Mouse (Mus musculus) spleen, postnatal 36 days (tissue): Measurements from ENCODE around the gene Tnfsf13.

Source experiments
- DNase-seq, 2 experiments: peaks; one replicate each; pipeline ENCODE4 v3.0.0; 2022; ENCODE audit warnings: low spot score in 2 of 2, mixed read lengths in 1 of 2

Gene Tnfsf13

DNA sequence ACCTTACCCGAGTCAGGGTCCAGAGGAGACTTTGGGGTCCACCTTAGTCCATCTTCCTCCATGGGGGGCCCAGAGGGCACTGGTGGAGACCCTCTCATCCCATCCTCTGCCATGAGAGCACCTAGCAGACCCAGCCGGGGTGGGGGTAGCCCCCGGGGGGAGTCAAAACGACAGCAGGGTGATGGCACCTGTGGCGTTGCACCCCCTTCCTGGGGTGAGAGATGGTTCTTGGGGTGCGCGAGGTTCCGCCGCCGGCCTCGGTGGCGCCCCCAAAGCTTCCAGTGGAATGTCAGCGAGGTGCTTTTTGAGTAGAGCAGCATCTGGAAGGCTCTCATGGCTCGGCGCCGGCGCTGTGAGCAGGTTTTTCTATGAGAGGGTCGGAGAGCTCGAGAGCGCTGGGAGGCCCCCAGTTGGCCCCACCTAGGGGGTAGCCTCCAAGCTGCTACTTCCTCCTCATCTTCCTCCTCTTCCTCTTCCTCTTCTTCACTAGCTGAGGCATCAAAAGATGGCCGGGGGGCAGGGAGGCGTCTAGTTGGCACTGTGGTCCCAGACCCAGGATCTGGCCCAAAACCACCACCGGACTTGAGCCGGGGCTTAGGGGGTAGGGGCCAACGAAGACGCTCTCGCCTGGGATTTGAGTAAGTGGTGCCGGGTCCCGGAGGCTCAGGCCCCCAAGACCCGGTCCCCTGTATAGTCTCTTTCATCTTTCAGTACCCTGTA, 5.3 kb downstream of the Tnfsf13 start:
- no peak for DNase-seq

DNA sequence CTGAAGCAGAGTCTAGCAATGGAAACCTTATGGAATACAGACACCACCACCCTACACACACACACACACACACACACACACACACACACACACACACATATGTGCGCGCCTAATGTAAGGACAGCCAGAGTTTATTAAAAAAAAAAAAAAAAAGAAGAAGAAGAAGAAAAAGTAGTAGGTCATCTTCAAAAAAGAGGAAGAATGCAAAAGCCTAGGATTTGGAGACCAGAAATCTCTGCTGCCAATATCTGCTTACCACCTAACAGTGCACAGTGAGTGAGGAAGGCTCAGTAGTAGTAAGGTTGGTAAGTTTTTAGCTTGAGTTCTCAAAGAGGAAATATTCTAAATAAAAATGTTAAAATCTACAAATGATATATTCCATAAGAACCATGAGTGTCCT, 6.4 kb downstream of the Tnfsf13 start:
- DNase-seq = no peak

DNA sequence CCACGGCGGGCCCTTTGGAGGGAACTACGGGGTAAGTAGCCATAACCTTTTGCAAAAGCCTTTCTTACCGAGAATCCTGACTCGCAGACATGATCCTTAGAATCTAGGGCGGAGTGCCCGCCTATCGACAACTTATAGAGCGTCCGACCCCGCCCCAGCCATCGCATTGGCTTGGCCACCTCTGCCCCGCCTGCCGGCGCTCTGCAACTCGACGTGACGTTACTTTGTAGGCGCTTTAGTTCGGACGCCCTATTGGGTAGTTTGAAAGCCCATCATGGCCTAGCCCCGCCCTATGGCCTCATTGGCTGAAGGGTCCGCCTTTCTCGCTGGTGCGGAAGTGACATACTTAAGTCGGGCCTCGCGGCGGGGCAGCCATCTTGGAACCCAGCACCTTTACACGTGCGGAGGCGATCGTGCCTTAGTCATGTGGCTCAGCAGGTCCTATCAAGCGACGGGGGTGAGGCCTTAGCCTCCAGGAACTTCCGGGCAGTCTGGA, 13.3 kb downstream of the Tnfsf13 start, which contains the start of gene Eif4a1:
Eif4a1 (minus strand) TSS at position 213 of the 496 bp plus-strand sequence.
- peak; percentile 100 for DNase-seq

GRCm38 (mm10) chr11:69671726-69672124, 13.9 kb downstream of the Tnfsf13 start:
- no peak for DNase-seq

GRCm38 (mm10) chr11:69670786-69671725, 14.5 kb downstream of the Tnfsf13 start:
- peak; percentile 93 to 94 for DNase-seq

- DNase-seq = no peak
Observed at GRCm38 (mm10) chr11:69666665-69667005, 18.9 kb downstream of the Tnfsf13 start.

GRCm38 (mm10) chr11:69665961-69666664, 19.5 kb downstream of the Tnfsf13 start, which contains the start of gene Cd68:
Cd68 (minus strand) TSS chr11:69666153.
- peak; percentile 73 to 80 for DNase-seq

- DNase-seq = no peak
Observed at GRCm38 (mm10) chr11:69665457-69665960, 20.1 kb downstream of the Tnfsf13 start.

GRCm38 (mm10) chr11:69664841-69665240, 20.7 kb downstream of the Tnfsf13 start:
- no peak for DNase-seq

GRCm38 (mm10) chr11:69663795-69664194, 21.8 kb downstream of the Tnfsf13 start:
- DNase-seq = no peak

DNA sequence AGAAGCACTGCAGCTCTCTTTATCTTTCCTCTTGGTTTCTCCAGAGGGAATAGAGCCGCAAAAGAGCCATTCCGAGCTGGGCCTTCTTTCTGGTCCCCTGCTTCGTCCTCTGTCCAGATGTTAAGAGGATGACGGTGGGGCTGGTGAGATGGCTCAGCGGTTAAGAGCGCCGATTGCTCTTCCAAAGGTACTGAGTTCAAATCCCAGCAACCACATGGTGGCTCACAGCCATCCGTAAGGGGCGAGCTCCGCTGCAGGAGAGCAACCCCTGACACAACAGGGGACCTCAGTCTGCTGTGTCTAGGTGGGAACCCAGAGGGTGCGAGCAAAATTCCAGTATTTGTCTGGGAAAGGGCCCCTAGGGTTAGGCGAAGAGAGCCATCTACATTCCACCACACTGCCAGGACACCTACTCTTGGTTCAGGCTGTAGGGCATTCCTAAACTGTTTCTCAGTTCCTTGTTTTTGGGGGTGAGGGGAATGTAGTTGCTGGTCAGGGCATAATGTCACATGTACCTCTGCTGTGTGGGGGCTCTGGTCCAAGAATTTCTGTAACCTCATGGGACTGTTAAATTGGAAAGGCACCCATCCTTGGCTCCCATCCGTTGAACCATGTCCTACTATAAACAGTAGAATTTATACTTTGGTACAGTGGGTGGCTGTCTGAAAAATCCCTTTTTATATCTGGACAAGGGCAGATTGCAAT, 22.5 kb downstream of the Tnfsf13 start:
- DNase-seq = no peak

DNA sequence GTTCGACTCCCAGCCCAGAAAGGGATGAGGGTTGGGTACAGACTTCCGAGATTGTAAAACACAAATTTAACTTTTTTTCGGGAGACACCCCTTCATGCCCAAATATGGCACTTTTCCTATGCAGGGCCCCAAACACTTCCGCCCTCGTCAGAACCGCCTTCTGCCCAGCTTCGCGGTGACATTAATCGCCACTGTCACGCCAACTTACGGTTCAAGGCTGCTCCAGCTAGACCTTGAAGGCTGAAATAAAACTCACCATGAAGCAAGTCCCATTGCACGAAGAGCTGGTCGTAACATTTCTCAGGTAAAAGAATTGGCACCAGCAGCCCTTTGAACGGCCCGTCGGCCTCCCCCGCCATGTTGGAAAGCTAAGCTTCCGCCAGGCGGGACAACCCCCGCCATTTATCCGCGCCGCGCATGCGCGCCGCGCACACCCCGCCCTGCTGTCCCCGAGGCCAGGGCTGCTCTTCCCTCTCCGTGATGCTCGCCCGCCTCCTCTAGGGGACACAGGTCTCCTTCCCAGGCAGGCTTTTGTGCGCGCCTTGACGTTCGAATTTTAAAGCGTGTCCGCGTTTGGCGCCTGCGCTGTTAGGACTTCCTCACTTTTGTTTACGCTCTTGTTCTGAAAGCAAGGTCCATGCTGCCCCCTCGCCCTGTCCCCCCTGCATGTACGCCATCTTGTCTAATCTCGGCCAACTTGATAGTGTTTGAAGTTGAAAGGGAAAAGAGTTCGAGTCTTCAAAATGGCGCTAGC, 23.2 kb downstream of the Tnfsf13 start, which contains the start of gene Mpdu1:
Mpdu1 (minus strand) TSS at position 430 of the 754 bp plus-strand sequence.
- DNase-seq = peak; percentile 96 to 98

- DNase-seq = no peak
Observed at GRCm38 (mm10) chr11:69661221-69661881, 24.2 kb downstream of the Tnfsf13 start.

- DNase-seq = no peak
Observed at GRCm38 (mm10) chr11:69657462-69657881, 28.1 kb downstream of the Tnfsf13 start.

DNA sequence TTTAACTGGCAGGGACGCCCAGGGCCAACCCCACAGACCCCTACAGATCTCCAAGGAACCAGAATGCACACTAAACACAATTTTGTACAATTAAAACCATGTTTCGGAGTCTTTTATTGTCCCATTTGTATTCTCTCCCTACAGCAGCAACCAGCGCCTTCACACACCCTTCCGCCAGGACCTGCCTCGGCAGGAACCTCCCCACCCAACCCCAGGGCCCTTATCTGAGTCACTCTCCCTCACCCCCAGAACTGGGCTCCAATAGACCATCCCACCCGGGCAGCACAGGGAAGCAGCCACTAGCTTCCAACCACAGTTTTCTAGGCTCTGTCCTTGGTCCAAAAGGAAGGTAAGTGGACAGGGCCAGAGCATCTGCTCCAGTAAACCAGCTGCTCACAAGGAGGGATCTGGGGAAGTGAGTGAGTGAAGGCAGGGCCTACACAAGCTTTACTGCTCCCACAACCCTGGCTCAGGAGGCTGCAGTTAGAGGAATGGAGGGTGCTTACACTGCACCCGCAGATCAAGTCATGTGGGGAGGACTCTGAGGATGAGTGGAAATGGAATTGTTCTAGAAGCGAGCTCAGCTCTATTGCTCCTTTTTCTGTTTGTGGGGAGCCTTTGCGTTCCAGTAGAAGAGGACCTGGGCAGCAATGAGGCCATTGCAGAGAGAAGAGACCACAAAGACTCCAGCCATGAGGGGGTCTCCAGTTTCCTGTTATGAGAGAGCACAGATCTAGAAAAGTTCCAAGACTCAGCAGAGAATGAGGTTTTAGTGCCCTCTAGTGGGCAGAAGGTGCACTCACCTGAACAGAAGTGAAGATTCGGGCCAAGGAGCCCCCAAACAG, 28.7 kb downstream of the Tnfsf13 start:
- no peak for DNase-seq

DNA sequence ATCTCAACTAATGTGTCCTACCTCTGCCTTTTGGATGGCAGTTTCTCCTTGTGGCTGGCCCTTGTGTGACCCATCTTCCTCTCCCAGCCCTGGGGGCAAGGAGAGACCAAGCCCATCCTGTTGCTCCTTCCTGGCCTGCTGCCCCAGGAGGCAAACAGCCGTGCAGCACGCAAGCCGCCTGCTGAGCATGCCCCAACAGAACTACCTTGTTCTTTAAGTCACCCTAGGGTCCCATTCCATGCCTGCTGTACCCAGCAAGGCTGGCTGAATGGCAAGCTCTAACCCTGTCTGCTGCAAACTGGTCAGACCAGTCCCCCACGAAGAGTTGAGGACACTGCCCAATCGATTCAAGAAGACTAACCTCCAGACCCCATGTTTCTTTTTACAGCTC, 29.5 kb downstream of the Tnfsf13 start:
- DNase-seq = no peak

DNA sequence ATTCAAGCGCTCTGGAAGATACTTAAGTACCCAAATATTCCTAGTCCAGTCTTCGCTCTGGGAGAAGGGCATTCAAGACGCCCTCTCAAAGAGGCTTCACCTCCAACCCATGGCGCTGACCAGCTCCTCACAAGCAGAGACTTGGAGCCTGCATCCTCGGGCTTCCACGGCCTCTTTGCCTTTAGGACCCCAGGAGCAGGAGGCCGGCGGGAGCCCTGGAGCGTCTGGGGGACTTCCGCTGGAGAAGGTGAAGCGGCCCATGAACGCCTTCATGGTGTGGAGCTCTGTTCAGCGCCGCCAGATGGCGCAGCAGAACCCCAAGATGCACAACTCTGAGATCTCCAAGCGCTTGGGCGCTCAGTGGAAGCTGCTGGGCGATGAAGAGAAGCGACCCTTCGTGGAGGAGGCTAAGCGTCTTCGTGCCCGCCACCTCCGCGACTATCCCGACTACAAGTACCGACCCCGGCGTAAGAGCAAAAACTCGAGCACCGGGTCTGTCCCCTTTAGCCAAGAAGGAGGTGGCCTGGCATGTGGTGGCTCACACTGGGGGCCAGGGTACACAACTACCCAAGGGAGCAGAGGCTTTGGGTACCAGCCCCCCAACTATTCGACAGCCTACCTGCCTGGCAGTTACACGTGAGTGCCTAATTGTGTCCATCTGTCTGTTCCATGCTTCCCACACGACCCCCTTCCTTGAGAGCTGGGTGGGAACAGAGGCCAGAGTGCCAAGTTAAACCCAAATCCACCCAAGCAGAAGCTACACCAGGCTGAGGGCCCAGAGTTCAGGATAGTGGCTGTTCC, 30.1 kb downstream of the Tnfsf13 start, which contains the start of gene Sox15:
Sox15 (plus strand) TSS at position 51 of the 801 bp plus-strand sequence.
- DNase-seq = no peak

DNA sequence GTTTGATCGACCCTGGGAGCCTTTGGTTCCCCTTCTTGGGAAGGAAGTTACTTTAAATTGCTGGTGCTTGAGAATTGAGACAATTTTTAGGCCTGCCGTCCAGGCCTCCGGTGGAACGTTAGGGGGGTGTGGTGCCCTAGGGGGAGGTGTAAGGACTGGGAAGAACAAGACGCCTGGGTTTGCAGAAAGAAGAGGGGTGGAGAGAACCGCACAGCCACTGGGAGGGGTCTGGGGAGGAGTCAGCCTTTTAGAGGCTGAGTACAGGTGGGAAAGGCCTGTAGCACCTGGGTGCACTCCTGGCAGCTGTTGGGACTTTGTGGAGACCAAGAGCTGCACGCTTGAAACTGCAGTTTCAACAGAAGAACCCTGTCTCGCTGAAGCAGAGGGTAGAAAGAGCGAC, 30.8 kb downstream of the Tnfsf13 start:
- no peak for DNase-seq
